Mouse (Mus musculus) brain, embryonic 18.5 days (tissue): ENCODE measurements around the gene Plxnb3.
"Not testable (repeated sequence)": the region's sequence is repeated elsewhere in the genome, so short reads cannot be mapped to it uniquely, and the experiment has no call there.

Experiments
- DNase-seq: peaks from one replicate; pipeline ENCODE4 v3.0.0-alpha.2; 2012; ENCODE audit warnings: low read depth, low spot score

The Plxnb3 gene

DNA sequence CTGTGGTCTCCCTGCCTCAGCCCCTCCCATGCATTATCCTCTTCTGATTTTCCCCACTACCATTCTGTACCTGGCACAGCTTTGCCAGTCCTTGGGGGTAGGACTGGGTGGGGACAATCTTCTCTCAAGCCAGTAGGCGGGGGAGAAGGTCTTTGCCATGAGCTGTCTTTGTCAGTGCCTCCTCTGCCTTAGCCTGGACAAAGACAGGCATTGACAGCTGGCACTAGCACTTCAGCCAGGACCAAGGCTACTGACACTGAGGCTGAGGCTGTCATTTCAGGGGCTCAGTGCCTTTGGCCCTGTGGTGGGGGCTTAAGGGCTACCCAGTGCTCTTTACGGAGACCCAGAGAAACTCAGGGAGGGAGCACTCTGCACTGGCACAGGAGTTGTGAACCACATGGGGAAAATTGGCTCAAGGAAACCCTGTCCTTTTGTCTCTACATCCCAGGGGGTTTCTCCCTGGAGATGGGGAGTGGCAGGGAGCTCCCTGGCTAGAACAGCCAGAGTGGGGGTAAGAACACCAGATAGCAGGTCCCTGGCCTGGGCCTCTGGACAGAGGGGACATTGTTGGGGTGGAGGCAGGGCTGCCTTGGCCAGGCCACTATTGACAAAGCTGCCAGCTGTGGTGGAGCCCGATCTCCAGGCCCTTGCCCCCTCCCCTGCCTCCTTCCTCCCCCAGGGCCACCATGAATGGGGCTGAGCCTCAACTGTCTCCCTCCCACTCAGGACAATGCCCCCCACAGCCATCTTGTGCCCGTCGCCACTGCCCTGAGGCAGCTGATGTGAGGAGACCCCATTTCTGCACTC, at the start of gene Plxnb3:
Gene Plxnb3 (plus strand): TSS at position 757 of the 807 bp plus-strand sequence.
- DNase-seq, result no peak

DNA sequence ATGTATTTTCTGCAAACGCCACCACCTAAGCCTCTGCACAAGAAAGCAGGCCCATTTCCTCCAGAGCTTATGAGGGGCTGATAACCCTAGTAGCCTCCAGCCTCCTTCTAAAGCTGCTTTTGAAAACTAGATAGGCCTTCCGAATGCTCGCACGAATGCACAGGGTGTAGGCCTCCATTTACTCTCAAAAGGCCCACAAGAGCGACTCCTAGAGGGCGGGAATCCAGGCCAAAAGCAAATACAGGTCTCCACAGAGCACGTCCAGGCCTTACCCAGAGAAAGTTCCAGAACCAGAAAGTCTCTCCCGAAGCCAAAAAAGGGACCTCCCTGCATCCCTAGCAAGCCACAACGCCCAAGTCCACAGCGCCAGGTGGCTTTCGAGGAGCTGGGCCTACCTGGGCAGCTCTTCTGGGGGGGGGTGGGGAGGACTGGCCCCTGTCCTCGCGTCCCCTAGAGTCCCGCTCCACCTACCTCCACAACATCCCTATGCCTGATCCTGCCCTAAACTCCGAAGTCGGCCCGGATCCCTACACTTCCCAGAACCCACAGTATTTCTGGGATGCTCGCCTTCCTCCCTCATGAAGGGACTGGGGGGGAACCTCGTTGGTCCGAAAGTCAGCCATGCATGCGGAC, 41.3 kb upstream of the Plxnb3 start:
- no peak for DNase-seq

DNA sequence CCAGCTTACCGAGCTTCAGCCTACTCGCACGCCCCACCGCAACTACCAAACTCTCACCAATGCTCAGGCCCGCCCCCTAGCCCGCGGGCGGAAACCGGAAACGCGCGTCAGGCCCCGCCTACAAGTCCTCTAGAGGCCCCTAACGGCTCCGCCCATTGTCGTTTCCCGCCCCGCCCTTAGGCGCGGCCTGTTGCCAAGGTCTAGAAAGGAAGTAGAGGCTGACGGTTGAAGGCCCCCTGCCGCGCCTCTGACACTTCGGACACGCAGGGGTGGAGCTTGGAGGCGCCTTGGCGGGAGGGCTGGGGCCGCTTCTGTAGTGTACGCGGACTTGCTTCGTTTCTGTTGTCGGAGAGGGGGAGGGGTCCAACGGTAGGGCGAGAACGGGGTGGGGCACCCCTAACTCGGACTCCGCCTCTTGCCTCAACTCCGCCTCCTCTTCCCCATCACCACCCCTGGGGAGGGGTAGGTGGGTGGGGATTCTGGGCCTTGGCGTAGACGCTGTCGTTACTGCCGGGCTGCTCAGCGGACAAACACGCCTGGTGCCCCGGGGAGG, 40.7 kb upstream of the Plxnb3 start, which contains the start of the genes Bcap31 and Abcd1:
Gene Bcap31 (minus strand): TSS at position 67 of the 553 bp plus-strand sequence.
Gene Abcd1 (plus strand): TSS at position 489 of the 553 bp plus-strand sequence.
- peak; percentile 78 for DNase-seq

DNA sequence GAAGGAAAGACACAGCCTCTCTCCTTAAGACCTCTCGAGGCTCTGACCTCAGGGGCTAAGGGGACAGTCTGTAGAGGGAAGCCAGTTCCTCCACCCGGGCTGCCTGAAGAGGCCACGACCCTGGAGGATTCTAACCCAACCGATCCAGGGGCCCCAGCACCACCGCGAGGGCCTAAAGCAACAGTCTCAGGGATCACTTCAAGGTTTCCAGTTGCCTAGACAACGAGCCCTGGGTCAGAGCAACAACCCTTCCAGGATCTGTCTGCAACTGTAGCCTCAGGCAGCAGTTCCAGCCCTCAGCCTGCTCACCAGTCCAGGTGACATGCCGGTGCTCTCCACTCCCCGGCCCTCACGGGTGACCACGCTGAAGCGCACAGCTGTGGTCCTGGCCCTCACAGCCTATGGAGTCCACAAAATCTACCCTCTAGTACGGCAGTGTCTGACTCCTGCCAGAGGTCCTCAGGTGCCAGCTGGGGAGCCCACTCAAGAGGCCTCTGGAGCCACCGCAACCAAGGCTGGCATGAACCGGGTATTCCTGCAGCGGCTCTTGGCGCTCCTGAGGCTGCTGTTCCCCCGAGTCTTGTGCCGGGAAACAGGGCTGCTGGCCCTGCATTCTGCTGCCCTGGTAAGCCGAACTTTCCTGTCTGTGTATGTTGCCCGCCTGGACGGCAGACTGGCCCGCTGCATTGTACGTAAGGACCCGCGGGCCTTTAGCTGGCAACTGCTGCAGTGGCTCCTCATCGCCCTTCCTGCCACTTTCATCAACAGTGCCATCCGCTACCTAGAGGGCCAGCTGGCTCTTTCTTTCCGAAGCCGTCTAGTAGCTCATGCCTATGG, 40.0 kb upstream of the Plxnb3 start:
- no peak for DNase-seq

DNA sequence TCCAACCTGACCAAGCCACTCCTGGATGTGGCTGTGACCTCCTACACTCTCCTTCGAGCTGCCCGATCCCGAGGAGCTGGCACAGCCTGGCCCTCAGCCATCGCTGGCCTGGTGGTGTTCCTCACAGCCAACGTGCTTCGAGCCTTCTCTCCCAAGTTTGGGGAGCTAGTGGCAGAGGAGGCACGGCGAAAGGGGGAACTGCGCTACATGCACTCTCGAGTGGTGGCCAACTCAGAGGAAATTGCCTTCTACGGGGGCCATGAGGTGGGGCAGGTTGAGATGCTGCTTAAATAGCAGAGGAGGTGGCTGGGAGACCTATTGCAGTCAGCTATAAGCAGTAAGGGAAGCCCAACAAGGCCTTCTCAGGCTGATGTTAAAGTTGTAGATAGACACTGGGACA, 39.2 kb upstream of the Plxnb3 start:
- no peak for DNase-seq

DNA sequence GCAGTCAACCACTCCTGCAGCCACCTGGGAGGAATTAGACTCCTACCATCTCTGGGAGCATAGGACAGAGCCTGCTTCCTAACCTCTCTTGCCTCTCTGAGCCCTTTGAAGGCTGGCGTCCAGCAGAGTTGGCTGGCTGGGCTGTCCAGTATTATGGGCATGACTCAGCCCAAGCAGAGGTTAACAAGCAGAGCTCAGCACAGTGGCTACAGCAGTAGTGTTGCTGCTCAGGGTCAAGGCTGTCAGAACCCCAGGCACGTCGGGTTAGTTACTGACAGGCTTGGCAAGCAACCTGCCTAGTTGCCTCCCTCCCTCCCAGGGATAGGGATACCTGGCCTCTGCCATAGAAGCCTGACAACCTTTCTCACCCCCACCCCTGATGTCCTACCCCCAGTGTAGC, 38.6 kb upstream of the Plxnb3 start:
- no peak for DNase-seq

DNA sequence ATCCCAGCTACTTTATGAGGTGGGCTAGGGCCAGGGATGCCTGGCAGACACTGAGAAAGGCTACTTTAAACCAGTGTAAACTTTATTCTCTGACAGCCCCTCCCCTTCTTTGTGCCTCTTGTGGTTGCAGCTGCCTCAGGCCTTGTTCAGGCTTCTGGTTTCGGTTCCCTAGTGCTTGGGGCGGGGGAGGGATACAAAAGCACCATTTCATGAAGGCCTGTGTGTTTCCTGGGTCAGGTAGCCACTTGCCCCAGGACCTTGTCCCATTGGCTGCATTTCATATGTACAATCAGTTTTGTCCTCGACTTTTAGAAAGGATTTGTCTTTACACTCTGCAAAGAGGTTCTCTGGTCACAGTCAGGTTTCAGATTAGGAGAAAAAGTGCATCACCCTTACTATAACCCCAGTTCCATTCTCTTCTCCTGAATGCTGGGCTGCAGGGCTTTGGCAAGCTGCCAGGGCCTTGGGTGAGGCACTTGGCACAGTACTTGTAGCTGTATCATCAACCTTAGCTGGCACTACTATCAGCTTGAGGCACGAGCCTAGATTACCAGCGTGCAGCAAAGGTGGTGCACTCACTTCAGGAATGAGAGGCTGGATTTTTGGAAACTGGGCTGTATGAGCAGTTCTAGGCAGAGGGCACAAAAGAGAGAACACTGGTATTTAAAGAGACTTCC, 38.1 kb upstream of the Plxnb3 start:
- DNase-seq, result no peak

DNA sequence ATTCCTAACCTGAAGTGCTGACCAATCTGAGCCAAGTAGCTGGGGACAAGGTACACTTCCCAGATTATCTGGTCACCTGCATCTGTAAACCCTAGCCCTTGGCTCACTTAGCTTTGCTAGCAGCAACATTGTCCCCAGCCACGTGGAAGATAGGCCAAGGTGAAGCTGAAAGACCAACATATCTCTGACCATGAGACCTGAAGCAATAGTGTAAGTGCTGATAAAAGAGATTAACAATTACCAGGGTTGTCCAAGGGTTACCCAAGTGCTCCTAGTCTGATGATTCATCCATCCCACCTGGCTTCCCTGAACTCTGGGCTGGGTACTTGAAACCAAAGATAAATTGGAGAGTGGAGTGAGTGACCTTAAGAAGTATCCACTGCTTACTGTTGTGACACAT, 26.0 kb upstream of the Plxnb3 start:
- DNase-seq, result no peak

DNA sequence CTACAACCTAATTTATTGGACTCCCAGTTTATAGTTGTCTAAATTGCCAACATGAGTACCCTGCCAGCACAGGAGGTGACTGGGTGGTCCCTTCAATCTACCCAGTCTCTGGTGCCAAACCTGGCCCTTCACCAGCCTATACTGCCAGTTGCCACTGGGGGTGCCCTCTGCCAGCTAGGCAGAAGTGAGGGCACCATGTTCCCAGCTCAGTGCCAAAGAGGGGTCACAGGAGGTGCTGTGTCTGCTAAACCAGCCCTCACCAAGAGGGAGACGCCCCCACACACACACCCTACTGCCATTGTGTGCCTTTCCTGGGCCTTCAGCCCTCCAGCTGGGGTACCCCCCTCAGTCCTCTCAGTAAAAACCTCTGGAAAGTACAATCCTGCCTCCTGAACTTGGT, 18.7 kb upstream of the Plxnb3 start:
- no peak for DNase-seq

DNA sequence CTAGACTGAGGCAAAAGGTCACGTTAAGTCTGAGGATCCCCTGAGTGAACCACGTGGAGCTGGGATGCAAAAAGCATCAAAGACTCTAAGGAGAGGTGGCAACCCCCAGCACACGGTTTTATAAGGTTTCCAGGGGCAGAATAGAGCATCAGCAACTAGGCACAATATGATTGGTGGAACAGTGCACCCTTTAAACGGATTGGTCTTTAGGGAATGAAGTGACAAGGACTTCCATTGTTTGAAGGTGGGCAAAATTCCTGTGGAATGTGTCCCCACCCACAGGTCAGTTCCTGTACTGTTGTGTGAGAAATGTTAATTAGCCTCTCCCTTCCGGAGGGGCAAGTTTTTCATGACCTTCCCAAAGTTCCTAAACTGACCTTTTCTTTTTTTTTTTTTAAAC, 17.7 kb upstream of the Plxnb3 start:
- no peak for DNase-seq

DNA sequence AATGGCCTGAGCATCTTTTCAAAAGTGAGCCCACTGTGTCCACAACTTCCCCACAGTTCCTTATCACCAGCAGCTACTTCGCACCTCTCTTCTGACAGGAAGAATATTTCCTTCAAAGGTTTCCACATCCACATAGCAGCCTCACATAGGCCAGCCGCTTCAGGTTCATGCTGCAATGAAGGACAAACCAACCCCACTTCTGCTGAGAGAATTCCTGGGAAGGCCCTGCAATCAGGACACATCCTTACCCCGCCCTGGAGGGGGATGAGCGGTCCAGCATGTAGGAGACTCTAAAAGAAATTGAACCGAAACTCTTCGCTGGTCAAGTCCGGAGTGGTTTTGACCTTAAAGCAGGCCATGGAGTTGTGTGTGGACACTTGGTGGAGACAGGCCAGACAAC, 17.0 kb upstream of the Plxnb3 start:
- DNase-seq, result not testable (repeated sequence)

DNA sequence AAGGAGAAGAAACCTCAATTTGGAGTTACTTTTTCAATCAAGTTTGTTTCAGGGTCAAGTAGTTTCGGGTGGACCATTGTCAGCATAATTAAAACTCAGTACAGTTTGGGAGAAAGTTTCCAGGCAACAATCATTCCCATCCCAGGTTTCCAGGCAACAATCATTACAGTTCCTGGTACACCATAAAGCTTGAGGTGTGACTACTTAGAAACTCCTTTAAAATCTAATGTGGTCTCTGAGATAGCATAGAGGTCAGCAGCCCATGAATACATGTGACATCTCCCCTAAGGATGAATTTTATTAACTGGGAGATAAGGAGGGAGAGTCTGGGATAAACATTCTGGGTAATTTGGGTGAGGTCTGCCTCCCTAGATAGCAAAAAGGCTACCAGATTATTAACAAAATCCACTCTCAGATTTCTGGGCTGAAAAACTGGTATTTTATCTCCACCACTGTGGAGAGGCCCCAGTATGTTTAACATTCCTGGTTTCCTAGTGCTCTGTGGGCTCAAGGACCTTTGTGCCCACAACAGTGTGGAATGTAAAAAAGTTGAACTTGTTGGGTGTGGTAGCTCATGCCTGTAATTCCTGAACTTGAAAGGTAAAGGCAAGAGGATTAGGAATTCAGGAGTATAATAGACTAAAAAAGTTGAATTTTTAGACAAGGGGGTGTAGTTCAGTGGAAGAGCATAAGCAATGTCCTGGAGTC, 12.0 kb upstream of the Plxnb3 start:
- no peak for DNase-seq

DNA sequence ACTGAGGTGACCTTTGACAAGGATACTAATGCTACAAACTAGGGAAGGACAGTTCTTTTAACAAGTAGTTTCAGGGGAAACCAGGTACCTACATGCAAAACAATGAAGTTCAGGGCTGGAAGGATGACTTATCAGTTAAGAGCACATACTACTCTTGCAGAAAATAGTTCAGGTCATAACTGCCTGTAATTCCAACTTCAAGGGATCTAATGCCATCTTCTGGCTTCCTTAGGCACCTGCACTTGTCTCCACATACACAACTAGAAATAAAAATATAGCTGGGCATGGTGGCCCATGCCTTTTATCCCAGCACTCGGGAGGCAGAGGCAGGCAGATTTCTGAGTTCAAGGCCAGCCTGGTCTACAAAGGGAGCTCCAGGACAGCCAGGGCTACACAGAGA, 7.9 kb upstream of the Plxnb3 start:
- no peak for DNase-seq

DNA sequence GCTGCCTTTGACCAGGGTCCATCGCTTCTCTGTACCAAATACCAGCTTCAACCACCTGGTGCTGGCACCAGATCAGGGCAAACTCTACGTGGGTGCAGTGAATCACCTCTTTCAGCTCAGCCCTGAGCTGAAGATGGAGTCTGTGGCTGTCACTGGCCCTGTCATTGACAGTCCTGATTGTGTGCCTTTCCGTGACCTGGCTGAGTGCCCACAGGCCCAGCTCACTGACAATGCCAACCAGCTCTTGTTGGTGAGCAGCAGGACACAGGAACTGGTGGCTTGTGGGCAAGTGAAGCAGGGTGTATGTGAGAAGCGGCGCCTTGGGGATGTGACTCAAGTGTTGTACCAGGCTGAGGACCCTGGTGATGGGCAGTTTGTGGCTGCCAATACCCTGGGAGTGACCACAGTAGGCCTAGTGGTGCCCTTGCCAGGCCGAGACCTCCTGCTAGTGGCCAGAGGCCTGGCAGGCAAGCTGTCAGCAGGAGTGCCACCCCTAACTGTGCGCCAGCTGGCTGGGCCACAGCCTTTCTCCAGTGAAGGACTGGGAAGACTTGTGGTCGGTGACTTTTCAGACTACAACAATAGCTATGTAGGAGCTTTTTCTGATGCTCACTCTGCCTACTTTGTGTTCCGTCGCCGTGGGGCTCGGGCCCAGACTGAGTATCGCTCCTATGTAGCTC, 1.9 kb downstream of the Plxnb3 start:
- no peak for DNase-seq

DNA sequence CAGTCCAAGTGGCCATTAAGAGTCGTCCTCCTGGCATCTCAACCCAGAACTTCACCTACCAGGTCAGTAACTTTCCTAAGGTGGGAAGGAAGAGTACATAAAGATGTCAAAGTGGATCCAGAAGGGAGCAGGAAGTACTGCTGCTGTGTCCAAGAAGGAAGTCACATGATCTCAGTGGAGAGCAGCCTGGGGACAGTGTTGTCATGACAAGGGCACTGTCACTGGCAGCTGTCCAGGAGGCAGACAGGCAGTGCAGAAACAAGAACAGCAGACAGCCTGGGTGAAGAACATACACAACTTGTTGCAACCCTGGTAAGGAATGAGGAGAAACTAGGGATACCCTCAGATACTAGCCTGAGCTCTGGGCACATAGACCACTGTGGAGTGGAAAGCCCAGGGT, 8.4 kb downstream of the Plxnb3 start:
- no peak for DNase-seq

DNA sequence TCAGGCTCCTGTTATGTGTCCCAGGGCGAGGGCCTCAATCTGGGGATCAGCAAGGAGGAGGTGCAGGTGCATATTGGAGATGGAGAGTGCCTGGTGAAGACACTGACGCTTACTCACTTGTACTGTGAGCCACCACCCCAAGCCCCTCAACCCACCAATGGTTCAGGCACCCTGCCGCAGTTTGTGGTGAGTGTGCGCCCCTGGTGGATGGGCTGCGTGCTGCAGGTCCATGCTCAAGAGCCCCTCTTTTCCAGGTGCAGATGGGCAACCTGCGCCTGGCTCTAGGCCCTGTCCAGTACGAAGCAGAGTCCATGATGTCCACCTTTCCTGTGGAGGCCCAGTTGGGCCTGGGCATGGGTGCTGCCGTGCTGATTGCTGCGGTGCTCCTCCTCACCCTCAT, 10.4 kb downstream of the Plxnb3 start:
- DNase-seq, result no peak

DNA sequence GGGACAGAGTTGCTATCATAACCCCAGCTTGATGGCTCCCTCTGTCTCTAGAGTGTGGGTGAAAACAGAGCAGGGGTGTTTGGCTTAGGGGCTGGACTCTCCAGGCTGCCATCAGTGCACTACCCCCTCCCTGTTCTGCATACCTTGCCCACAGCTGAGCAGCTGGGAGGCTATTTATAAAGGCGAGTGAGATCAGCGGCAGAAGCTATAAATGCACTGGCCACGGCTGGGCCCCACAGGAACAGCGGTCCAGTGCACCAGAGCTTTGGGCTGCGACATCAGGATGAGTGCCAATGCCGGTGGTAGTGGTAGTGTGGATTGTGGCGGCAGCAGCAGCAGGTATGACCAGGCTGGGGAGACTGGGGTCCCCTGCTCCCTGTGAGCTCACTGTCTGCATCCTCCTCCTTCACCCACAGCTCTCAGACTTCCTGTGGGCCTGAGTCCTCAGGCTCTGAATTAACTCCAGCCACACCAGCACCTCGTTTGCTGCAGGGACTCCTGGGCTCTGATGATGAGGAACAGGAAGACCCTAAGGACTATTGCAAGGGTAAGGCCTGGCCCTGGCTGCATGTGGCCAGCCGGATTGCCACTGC, 17.4 kb downstream of the Plxnb3 start, which contains the start of gene Srpk3:
Gene Srpk3 (plus strand): TSS at position 238 of the 593 bp plus-strand sequence.
- DNase-seq, result no peak

DNA sequence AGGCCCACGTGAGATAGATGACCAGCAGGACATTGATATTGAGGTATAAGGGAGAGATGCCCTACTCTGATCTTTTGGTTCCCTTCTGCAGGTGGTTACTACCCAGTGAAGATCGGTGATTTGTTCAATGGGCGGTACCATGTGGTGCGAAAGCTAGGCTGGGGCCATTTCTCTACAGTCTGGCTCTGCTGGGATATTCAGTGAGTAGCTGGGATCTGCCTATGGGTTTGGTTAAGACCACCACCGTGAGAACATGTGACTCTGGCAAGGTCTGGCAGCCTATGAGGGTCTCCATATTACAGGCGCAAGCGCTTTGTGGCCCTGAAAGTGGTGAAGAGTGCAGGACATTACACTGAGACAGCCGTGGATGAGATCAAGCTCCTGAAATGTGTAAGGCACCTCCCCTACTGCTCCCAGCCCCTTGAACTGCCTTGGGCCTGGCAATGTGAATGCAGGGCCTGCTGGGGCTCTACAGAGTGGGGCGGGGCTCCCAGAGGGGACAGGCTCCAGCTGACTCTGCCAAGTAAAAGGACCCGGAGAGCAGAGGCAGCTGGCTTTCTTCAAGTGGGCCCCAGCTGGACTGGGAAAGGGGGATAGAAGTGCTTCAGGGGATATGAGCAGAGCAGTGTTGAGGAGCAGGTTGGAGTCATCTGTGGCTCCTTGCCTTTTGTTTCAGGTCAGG, 18.1 kb downstream of the Plxnb3 start:
- no peak for DNase-seq

DNA sequence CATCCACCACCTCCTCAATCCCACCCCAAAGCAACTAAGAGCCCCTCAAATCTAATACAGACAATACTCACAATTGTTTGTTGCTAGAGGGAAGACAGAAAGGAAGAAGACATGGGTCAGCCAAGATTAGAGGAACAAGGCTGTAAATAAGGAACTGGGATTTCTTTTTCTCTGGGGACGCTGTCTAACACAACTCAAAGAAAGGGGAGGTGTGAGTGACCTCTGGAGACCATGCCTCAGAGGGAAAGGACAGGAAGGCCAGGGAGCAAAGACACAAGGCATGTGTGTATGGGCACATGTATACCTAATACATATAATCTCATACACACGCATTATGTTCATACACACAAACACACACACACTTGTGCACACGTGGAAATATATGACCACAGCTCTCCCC, 25.3 kb downstream of the Plxnb3 start:
- no peak for DNase-seq
